Mouse (Mus musculus) urinary bladder, postnatal 4 days (tissue): ENCODE data around the gene Ccdc32.
"Not testable (repeated sequence)": the region's sequence is repeated elsewhere in the genome, so short reads cannot be mapped to it uniquely, and the experiment has no call there.

ENCODE experiments used
- DNase-seq, 2 experiments: peaks; one replicate each; pipeline ENCODE4 v3.0.0; 2021 to 2022; ENCODE audit warnings: low spot score in 2 of 2

The Ccdc32 gene

DNA sequence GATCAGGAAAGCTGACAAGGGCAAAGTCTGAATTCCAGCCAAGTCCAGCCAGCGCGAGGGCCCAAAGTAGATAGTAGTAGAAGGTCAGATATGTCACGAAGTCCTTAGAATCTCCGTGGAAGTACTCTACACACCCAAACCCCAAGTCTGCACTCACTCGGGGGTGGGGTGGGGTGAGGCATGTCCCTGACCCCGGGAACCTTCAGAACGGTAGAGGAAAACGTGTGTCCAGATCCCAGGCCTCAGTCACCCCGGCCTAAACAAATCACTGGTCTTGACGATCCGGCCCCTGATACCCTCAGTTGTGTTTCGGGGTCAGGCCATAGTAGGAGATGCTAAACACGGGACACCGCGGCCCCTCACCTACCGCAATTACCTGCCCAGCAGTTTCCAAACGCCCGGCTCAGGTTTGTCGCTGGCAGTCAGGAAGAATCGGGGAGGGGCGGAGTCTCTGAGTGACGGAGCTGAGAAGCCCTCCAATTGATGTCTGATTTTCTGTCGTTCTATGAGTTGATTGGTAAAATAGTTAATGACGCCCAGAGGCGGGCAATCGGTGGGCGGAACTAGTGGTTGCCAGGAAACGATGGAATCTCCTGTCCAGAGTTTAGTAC, at the start of gene Ccdc32:
Gene Ccdc32 (minus strand): TSS at position 453 of the 611 bp plus-strand sequence.
- DNase-seq, result peak; percentile 85 to 93

DNA sequence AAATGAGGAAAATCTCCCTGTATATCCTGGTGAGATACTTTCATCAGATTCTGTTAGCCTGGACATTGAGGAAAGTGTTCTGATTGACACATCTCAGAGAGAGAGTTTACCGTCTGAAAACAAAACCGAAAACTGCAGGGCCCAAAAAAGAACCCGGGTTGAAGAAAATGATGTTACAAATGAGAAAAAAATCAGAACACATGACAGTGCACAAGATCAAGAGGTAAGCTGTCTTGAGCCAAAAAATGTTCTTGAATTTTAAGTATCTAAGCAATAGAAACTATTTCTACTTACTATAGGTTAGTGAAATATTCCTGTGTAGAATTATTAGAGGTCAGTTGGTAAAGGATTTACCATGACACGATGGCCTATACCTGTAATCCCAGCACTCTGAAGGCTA, 43.2 kb upstream of the Ccdc32 start:
- no peak for DNase-seq

DNA sequence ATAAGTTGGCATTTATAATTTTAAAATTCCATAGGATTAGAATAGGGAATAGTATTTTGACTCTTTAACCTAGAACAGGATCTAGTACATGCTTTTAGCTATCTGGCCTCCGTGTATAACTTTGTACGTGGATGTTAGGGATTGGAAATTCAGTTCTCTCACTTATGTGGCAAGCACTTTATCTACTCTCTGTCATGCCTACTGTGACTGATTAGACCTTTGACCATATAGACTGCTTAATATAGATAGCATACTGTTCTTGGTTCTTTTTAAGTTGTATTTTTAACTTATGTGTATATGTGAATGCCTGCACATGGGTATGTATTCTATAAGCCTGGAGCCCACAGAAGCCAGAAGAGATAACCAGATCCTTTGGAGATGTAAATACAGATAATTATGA, 30.9 kb upstream of the Ccdc32 start:
- DNase-seq, result no peak

DNA sequence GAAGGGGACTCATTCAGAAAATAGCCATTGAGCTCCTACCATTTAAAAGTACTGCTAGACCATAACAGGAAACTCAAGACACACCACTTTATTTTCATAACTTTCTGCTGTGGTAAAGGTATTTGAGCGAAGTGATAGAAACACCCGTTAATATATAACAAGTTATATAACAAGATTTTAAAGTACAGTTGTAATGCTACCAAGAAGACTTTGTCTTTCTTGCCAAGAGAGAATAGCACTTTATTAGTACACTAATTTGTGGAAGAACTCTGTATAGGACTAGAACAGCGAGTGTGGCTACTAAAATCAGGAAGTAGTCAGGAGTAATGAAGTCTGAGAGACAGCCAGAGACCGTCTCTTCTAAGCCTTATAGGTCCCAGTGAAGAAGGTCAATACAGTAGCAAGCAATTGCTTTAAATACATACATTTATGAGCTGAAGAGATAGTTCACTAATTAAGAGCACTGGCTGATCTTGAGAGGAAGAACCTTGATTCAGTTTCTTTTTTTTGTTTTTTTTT, 21.0 kb upstream of the Ccdc32 start:
- no peak for DNase-seq

DNA sequence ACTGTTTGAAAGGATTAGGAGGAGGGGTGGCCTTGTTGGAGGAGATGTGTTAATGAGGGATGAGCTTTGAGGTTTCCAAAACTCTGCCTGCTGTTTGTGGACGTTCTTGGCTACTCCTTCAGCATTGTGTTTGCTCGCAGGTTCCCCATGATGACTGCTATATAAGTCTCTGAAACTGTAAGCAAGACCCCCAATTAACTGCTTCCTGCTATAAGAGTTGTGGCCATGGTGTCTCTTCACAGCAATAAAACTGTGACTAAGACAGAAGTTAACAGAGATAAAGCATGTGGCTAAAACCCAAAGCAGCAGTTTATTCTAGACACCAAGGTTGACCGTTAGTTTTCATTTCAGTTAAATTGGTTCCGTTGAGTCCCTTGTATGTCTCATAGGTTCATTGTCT, 18.7 kb upstream of the Ccdc32 start:
- no peak for DNase-seq

DNA sequence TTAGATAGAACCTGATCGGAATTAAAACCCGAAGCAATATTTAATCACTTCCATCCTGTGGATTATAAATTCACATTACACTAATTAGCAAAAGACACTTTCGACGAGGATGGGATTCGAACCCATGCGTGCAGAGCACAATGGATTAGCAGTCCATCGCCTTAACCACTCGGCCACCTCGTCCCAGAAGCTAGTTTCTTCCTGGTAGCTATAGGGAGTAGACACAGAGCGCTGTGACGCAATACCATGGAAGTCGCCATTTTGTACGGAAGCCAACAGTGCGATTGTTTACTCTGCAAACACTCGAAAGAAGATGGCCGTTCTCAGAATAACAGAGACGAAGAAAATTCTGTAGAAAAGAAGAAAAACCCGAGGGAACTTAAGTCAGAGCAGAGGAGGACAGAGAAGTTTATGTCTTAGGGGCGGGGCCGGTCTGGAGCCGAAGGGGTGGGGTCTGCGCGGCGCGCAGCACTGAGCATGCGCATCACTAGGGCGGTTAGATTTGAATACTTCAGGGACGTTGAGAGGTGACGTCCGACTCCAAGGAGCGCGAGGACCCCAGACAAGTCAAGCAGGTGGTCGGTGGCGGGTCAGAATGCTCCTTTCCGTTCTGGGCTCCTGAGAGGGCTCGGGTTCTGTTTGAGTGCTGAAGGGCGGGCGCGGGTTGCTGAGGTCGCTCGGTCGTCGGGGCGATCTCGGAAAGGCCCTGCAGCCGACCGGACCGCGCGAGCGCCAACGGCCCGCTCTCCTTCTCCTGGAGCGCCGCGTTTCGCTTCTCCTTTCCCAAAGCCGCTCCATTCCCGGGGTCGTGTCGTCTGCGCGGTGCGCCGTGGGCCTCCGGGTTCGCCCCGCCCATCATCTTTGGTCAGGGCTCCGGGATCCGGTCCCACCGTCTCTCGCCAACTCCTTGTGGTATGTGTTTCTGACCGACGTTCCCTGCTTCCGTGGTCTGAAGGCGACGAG, 17.7 kb upstream of the Ccdc32 start, which contains the start of gene Knl1:
Gene Knl1 (plus strand): TSS at position 471 of the 963 bp plus-strand sequence.
- DNase-seq, result peak; percentile 92 to 95

DNA sequence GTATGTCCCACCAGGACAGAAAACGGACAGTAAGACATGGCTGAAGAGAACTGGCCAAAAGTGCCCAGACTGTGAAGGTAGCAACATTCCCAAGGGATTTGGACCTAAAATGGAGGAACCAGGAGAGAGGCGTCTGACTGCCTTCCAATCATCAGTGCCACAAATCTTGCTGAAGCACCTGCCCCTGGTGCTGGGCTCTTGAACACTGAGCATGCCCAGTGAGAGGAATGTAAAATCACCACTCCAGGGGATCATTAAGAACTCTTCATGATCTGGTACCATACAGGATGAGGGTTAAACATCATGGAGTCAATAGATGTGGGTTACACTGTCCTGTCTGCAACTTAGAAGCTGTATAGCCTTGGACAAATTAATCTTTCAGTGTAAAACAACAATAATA, 16.0 kb upstream of the Ccdc32 start:
- DNase-seq, result no peak

DNA sequence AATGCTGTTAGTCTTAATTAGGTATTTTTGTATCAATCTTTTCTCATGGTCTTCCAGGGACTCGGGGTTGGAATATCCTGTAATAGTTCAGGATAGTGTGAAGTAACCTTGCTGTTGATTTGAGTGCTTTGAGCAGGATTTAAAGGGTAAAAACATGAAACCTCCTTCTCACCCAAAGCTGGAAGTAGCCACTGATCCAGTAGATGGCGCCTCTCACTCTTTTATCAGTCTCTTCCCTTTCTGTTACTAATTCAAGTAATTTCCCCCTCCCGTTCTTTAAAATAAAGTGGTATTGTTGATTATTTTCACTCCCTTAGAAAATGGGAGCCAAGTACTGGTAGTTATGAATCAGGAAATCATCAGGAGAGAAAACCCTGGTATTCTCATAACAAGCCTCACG, 11.7 kb upstream of the Ccdc32 start:
- no peak for DNase-seq

DNA sequence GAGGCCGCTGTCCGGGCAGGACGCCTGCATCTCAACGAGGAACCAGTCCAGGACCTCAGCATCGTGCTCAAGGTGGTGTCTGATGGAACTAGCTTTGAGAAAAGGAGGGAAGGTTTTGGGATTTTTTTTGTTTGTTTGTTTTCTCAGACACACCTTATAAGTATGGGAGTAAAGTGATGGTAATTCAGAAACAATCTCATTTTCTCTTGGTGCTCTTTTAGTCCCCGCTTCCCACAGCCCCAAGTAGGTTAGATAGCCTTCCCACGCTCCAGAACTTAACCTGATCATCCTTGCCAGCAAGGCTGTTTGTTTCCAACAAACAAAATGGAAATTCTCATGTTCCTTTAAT, 6.2 kb upstream of the Ccdc32 start:
- DNase-seq, result no peak

DNA sequence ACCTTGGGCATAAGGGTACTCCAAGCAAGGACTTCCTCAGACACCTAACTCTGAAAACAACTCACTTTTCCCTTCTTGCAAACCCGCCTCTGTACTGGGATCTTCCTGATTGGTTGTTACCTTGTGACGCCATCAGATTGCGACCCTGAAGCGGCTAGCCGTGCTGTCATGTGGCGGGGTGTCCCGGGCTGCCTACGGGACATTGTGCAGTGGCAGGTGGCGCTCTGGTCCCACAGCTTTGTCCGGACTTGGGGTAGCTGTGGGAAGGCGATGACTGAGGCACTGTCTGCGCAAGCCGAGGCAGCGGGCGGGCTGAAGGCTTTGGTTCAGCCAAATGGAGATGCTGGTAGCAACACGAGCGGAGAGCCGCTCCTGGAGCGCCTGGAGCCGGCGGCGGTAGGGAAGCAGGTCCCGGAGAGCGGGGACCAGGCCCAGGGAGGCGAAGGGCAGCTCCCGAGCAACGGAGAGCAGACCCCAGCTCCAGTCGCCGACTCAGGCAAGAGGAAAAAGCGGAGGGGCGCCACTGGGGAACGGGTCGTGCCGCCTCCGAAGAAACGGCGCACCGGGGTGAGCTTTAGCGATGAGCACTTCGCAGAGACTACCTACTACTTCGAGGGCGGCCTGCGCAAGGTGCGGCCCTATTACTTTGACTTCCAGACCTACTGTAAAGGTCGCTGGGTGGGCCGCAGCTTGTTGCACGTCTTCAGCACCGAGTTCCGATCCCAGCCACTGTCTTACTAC, 5.6 kb upstream of the Ccdc32 start, which contains the start of gene Rpusd2:
Gene Rpusd2 (plus strand): TSS at position 135 of the 741 bp plus-strand sequence.
- DNase-seq, result peak; percentile 83 to 91

DNA sequence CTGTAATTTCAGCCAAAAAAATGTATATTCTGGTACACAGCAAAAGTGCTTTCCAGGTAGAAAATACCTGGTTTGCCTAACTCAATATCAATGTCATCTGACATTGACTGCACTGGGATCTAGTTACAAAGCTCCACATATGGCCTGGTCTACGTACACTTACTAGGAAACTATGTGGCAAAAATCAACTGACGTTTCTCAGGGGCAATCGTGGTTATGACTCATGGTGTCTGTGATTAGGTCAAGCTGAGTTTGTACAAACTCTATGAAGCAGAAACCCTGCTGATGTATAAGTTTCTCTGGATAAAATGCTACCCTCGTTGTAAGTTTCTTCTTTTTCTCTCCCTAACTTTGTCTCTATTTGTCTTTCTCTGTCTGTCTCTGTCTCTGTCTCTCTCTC, 3.0 kb upstream of the Ccdc32 start:
- no peak for DNase-seq

DNA sequence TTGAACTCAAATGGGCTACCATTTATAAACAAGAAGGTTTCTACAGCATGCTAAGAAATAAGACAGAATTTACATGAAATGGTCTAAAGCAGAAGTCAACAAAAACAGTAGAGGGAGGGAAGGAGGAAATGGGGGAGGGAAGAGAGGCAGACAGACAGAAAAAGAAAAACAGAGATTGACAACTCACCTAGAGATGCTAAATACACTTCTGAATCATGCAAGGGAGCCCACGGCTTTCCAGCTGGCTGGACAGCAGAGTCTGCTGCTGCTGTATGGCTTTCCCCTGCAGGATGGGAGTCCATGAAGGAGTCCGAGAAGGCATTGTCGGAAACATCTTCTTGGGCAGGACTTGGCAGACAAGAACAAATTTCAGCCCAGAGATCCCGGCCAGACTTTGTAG, 2.2 kb downstream of the Ccdc32 start:
- DNase-seq, result no peak

DNA sequence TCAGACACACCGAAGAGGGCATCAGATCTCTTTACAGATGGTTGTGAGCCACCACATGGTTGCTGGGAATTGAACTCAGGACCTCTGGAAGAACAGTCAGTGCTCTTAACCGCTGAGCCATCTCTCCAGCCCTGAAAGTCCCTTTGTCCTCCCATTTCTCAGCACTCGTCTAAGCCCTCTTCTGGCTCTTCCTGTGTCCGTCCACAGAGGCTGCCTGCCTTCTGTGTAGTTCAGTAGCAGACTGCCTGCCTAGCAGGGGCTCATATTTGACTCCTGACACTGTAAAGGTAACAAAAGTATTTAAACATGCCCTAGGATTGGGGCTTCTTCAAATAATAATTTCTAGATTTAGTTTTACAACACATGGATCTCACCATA, 4.0 kb downstream of the Ccdc32 start:
- no peak for DNase-seq

DNA sequence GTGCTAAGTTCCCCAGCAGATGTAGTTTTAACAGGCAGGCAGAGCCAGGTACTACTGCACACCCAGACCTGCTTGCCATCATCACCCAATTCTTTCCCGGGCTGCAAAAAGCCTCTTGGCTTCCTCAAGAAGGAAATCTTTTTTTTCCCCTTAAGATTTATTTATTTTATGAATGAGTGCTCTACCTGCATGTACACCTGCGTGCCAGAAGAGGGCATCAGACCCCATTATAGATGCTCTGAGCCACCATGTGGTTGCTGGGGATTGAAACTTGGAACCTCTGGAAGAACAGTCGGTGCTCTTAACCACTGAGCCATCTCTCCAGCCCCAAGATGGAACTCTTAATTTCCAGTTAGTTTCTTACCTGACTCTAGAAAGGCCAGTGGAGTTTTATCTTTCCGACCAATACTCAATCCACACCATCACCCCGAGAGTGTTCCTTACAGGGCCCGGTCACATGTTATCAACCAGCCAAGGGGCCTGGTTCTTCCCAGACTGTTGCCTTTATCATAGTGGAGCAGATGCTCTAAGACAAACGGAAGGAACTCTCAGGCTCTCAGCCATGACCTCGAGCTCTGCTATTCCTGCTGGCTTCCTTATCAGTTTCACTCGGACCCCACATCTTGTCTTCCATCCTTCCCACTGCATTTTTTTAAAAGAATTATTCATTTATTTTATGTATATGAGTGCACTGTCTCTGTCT, 4.5 kb downstream of the Ccdc32 start:
- DNase-seq, result no peak

DNA sequence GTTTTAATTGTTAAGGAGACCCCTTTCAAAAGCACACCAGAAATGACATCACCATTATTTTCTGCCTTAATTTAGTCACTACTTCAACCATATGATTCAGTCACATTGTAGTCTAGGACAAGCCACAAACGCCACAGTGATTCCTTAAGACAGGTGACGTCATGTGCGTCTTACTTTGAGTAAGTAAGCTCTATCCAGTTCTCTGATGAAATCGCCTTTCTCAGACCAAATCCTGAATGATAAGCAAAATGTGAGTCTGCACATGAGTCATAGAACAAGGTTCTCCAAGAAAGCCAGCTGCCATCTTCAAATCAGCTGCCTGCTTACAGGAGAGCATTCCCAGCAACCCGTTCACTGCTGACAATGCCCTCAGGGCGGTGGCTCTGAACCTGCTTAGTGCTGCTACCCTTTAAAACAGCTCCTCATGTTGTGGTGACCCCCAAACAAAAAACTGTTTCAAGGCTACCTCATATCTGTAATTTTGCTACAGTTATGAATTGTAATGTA, 6.0 kb downstream of the Ccdc32 start:
- no peak for DNase-seq

DNA sequence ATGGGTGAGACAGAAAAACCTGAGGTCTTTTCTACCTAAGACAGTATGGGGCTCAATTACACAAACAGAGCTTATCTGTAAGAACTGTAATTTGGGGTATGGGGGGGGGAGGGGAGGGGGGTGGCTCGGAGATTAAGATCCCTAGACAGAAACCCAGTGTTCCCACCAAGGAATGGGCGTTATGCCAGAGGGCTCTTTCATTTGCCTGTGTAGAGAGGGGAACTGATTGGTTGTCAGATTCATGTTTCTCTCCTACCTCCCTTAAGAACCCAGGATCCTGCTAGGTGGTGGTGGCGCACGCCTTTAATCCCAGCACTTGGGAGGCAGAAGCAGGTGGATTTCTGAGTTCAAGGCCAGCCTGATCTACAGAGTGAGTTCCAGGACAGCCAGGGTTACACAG, 9.7 kb downstream of the Ccdc32 start:
- no peak for DNase-seq

DNA sequence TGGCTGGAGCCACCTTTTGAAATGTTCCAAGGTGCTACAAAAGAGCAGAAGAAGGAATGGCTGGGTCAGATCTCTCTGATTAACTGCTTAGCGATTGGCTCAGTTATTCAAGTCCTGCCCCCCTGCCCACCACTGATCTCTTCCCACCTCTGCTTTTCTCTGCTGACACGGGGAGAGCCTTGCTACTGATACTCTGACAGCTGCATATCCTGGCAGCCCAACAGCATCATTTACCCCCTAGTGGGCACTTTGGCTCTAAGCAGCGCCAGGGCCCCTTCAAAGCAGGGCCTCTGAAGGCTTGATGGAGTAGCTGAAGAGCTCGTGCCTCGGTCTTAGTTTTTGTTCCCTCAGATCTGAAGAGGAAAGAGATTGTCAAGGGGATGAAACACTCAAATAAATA, 10.1 kb downstream of the Ccdc32 start:
- DNase-seq, result no peak

DNA sequence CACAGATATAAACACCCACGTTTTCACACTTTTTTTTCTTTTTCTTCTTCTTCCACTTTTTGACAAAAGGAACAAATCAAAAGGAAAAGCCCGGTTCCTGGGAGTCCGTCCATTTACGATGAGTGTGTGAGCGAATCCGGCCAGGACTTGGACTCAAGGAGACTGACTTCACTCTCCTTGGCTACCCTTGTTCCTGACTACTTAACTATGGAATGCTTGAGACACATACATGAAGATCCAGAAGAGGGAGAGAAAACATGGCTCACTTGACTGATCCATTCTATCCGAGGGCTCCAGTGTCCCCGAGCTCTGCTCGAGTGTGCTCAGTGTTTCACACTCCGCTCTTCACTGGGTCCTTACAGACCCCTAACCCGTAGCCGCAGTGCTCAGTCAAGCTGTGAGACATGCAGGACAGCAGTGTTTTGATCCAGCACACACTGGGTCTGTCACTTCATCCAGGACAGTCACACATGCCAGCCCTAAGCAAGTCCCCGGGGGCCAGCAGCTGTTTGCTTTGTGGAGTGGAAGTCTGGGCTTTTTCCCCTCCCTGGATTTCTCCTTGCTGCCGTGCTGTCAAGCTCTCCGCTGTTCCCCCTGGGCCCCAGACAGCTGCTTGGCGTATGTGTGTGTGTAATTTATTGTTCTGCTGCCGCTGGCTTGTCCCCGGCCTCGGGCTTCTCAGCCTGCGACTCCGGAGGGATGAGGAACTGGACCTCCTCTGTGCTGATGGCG, 10.6 kb downstream of the Ccdc32 start:
- peak in 1 of 2 experiments; percentile 38 for DNase-seq

DNA sequence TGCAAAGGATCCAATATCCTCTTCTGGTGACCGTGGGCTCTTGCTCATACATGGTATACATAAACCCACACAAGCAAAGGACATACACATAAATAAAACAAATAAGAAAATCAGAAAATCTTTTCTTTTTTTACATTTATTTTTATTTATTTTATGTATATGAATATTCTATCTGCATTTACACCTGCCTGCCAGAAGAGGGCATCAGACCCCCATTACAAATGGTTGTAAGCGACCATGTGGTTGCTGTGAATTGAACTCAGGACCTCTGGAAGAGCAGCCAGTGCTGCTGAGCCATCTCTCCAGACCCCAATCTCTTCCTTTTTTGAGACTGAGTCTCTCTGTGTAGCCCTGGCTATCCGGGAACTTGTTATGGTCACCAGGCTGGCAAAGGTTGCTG, 11.5 kb downstream of the Ccdc32 start:
- DNase-seq, result no peak

DNA sequence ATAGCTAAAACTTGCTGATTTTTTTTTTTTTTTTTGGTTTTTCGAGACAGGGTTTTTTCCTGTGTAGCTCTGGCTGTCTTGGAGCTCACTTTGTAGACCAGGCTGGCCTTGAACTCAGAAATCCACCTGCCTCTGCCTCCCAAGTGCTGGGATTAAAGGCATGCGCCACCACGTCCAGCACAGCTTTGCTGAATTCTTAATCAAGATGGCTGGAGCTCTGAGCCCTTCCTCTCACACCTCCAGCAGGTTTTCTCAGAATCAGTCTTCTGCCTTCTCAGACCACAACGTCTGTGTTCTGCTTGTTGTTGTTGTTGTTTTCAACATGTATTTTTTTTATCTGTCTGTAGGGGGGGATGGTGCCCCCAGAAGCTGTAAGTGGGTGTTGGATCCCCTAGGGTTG, 12.9 kb downstream of the Ccdc32 start:
- DNase-seq, result not testable (repeated sequence)
